Mouse (Mus musculus) retina, embryonic 14.5 days (tissue): ENCODE measurements around the gene Esp18.

Experiments used
- DNase-seq: peaks from one replicate; pipeline ENCODE4 v3.0.0-alpha.2; 2015; ENCODE audit warnings: low spot score

Gene Esp18

GRCm38 (mm10) chr17:39406059-39406458, at the start of gene Esp18:
Gene Esp18, plus strand, starts transcription at chr17:39406359.
- DNase-seq: no peak

GRCm38 (mm10) chr17:39363316-39363715, 42.8 kb upstream of the Esp18 start:
- no peak for DNase-seq
